8 mouse cellular contexts compared by ENCODE assay signal in genomic region chr8:94036541-94036940, GRCm38 (mm10). TPM values are rescaled to one million over a fixed set of nuclear protein-coding genes. Genes with fewer than 3 reads are reported as not detected.
DNase-seq lines count a peak whose midpoint lies in the region; ATAC-seq and TF ChIP-seq lines count a peak whose summit lies in the region.
"Not testable (repeated sequence)": the region's sequence is repeated elsewhere in the genome, so short reads cannot be mapped to it uniquely, and the experiment has no call there.

No protein-coding gene starts in this region.

- peak overlapping the region; percentile 63 for H3K9ac ChIP-seq in hindbrain, postnatal 0 days (replicated peaks; ENCODE audit: low read length)

- H3K27me3 ChIP-seq in hindbrain, postnatal 0 days (ENCODE audit: insufficient read depth, low read length); megakaryocyte, embryonic 14.5 days (replicated peaks): not testable (repeated sequence)

- WGBS in hindbrain, postnatal 0 days = under 1% methylated on average over 21 of the region's 32 CpGs

- not testable (repeated sequence) for TF ChIP-seq CTCF in hindbrain, postnatal 0 days (IDR thresholded peaks at IDR 0.05; ENCODE audit: low read depth)

- intact Hi-C loops in left cerebral cortex, postnatal 14 days (cut with DNase I) = not testable (repeated sequence)

- H3K4me3 ChIP-seq in hindbrain, postnatal 0 days (ENCODE audit: low read length) = peak overlapping the region; percentile 78
- peak overlapping the region; percentile 93 for H3K4me3 ChIP-seq in megakaryocyte, embryonic 14.5 days (replicated peaks)

- not testable (repeated sequence) for H3K36me3 ChIP-seq in hindbrain, postnatal 0 days (ENCODE audit: insufficient read depth, low read length)
- peaks cover 33% of the 10 kb centered on the region for H3K36me3 ChIP-seq in megakaryocyte, embryonic 14.5 days (replicated peaks; ENCODE audit: low read length)

- H3K4me2 ChIP-seq in hindbrain, postnatal 0 days (ENCODE audit: low read depth, low read length) = peak overlapping the region; percentile 82

- H3K4me1 ChIP-seq in hindbrain, postnatal 0 days (ENCODE audit: insufficient read depth, low read length) = not testable (repeated sequence)
- peaks cover 46% of the 10 kb centered on the region for H3K4me1 ChIP-seq in megakaryocyte, embryonic 14.5 days

- DNase-seq in R1 (ENCODE audit: low read depth, low spot score) = peak; percentile 89
- DNase-seq in cerebellum, postnatal 25 days = peak; percentile 71 to 75
- DNase-seq in frontal cortex, postnatal 36 days (ENCODE audit: low spot score in 2 of 2) = peak; percentile 49 to 66
- peak; percentile 83 for DNase-seq in hindbrain, postnatal 0 days (ENCODE audit: low spot score)
- DNase-seq in left cerebral cortex, postnatal 14 days (ENCODE audit: low spot score in 2 of 2) = peak; percentile 62 to 69
- peak; percentile 83 to 84 for DNase-seq in right cerebral cortex, postnatal 10 days (ENCODE audit: low spot score in 2 of 2)
- peak; percentile 63 for DNase-seq in urinary bladder, postnatal 14 days (ENCODE audit: low spot score)

- ATAC-seq in hindbrain, postnatal 0 days = peak; percentile 88

- not testable (repeated sequence) for H3K9me3 ChIP-seq in hindbrain, postnatal 0 days (ENCODE audit: low read length); megakaryocyte, embryonic 14.5 days

- H3K27ac ChIP-seq in hindbrain, postnatal 0 days = peak overlapping the region; percentile 83

RNA-seq across cellular contexts. Expression of gene Nudt21, which starts 0.3 kb away (rescaled TPM):
- total RNA-seq in hindbrain, postnatal 0 days (2014; rRNA removed) = 55.6 and 58.8 TPM in 2 replicates
- 94.5 TPM in 2 replicates for polyA plus RNA-seq in hindbrain, postnatal 0 days (2015; fragmentation: Nextera tagmentation; extraction: Ambion mirVana)
- 10 to 100 TPM; 52.5 to 53.9 TPM for total RNA-seq in left cerebral cortex, postnatal 14 days (2021)
- polyA plus RNA-seq in megakaryocyte, embryonic 14.5 days (2012; ENCODE audit: insufficient read depth, low replicate concordance) = 185 and 240 TPM in 2 replicates

RNA-seq across cellular contexts. Expression of gene Ogfod1, which starts 0.5 kb away (rescaled TPM):
- total RNA-seq in hindbrain, postnatal 0 days (2014; rRNA removed) = 11.2 and 15.0 TPM in 2 replicates
- polyA plus RNA-seq in hindbrain, postnatal 0 days (2015; fragmentation: Nextera tagmentation; extraction: Ambion mirVana) = 7.9 and 8.5 TPM in 2 replicates
- 10 to 100 TPM; 61.8 to 62.8 TPM for total RNA-seq in left cerebral cortex, postnatal 14 days (2021)
- 2.8 TPM in 1 of 2 replicates, not detected in the other for polyA plus RNA-seq in megakaryocyte, embryonic 14.5 days (2012; ENCODE audit: insufficient read depth, low replicate concordance)

RNA-seq across cellular contexts. Expression of gene Amfr, which starts 23.9 kb away (rescaled TPM):
- total RNA-seq in hindbrain, postnatal 0 days (2014; rRNA removed) = 195 and 265 TPM in 2 replicates
- polyA plus RNA-seq in hindbrain, postnatal 0 days (2015; fragmentation: Nextera tagmentation; extraction: Ambion mirVana) = 86.9 and 88.9 TPM in 2 replicates
- total RNA-seq in left cerebral cortex, postnatal 14 days (2021) = 100 to 1,000 TPM; 119 to 126 TPM
- 37.6 and 51.7 TPM in 2 replicates for polyA plus RNA-seq in megakaryocyte, embryonic 14.5 days (2012; ENCODE audit: insufficient read depth, low replicate concordance)

Comparison
In these comparisons a context has a peak if more than half of its experiments do, and no peak if none do; other contexts are left out.
1. Peak in every context shown above with its lines: DNase-seq, ATAC-seq, H3K4me3 ChIP-seq and H3K27ac ChIP-seq.